Mouse (Mus musculus): Measurements from ENCODE around the gene Col13a1.

Col13a1 gene

DNA sequence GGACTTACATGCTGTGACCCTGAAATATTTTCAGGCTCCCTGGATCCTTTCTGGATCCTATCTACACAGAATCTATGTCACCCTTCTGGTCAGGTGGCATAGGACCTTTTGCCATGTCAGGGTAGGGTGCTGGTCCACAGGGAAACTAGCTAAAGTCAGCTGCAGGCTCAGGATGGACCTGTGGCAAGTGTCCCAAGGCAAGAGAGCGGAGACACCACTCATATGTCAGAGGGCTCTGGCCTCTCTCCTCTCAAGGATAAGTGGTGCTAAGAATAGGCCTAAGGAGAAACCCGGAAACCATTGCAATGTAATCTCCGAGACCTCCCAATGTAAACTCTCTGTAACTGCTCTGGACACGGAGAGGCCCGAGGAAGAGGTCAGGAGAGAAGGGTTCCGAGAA, 80.8 kb downstream of the Col13a1 start:
- CTCF ChIA-PET = no interaction called here

- CTCF ChIA-PET = no interaction called here
These were observed 84.3 kb downstream of the Col13a1 start for GRCm38 (mm10) chr10:61894564-61894963.

DNA sequence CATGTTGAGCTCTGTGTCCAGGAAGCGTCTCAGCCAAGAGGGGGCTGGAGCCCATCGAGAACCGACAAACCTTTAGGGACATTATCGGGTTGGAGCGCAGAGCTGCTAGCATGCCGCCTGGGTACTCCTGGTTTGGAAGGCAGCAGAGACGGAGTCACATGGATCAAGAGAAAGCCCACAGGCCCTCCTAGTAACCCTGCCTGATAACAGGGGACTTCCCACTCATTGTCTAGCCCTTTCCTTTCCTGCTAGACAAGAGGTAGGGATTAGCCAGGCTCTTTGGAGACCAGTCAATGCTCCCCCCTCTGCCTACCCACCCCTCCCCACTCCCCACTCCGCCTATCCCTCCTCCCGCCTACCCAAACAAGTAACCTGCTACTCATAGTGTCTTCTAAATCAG, 87.8 kb downstream of the Col13a1 start:
- CTCF ChIA-PET = no interaction called here

- CTCF ChIA-PET = no interaction called here
These were observed 88.6 kb downstream of the Col13a1 start for GRCm38 (mm10) chr10:61890294-61890693.

GRCm38 (mm10) chr10:61879427-61879826, 99.5 kb downstream of the Col13a1 start:
- CTCF ChIA-PET = no interaction called here

DNA sequence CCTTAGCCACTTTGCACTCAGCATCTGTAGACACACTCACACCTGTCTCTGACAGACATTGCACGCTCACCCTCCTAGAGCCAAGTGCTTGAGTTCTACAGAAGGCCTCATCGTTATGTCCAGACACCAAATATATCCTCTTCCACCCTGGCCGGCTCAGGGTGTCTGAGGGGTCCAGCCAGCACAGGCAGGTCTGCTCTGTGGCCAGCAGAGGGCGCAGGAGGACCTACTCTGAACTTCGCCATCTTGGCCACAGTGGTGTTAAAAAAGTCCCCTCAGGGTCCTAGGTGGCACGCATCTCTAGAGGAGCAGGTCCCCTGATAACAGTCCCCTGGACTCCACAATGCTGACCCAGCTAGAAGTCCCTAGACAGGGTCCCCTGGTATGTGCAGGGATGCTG, 101.1 kb downstream of the Col13a1 start:
- CTCF ChIA-PET = no interaction called here

- CTCF ChIA-PET = no interaction called here
These were observed 109.1 kb downstream of the Col13a1 start for GRCm38 (mm10) chr10:61869796-61870195.

GRCm38 (mm10) chr10:61866045-61866580, 112.8 kb downstream of the Col13a1 start:
- CTCF ChIA-PET = no interaction called here

- CTCF ChIA-PET = no interaction called here
These were observed 119.5 kb downstream of the Col13a1 start for GRCm38 (mm10) chr10:61859451-61859850.

DNA sequence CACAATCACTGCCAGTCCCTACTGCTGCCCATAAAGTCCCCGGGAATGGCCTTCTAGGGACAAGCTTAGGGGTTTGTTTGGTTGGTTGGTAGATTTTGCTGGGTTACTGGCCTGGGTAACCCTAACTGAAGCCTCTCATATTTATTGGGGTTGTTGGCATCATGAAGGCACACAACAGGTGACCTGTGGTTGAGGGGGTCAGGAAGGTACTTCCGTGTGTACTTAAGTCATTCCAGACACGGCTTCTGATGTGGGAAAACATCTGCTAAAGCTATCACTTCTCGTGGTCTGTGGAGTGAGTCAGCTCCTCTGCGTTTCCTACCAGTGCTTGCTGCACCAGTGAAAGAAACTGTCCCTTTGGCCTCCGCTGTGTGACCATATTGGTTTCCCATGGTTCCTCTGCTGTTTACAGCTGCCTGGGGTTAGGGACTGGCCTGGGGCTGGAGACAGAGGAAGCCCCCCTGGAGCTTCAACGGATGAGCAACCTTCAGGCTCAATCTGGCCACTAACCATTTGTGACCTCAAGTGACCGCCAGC, 123.7 kb downstream of the Col13a1 start:
- CTCF ChIA-PET = no interaction called here

GRCm38 (mm10) chr10:61852824-61853223, 126.1 kb downstream of the Col13a1 start:
- CTCF ChIA-PET = no interaction called here

- CTCF ChIA-PET = no interaction called here
These were observed 130.4 kb downstream of the Col13a1 start for GRCm38 (mm10) chr10:61848553-61848952.

DNA sequence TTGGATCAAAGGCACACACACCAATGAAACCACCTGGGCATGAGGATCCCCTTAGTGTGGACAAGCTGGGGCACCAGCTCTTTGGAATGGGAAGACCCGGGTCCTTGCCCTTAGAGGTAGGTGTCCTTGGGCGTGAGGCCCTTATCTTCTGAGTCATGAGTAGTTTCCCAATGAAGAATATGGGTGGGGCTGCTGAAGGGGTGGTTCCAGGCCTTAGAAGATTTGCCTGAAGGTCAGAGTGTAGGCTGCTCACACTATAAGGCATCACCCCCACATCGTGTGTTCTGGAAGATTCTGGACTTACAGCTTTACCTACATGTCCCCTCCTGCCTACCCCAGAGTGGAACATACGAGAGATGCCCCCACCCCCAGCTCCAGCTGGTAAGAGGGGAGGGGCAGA, 133.4 kb downstream of the Col13a1 start:
- CTCF ChIA-PET = no interaction called here

- CTCF ChIA-PET = no interaction called here
These were observed 134.4 kb downstream of the Col13a1 start for GRCm38 (mm10) chr10:61844475-61844874.

DNA sequence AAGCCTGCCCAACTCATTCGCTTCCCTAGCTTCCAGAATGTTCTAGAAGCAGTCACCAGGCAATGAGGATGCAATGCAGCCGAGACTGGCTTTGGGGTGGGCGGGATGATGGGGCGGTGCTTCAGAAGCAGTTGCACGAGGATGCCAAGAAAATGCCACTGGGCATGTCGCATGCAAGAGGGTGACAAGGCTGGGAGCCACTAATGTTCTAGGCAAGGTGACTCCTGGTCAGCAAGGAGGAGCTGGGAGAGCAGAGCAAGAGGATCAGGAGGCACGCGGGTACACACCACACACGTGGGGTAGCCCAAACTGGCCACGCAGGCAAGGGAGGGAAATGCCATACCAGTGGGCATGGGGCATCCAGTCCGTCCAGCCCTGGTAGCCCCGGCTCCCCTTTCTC, 136.6 kb downstream of the Col13a1 start:
- CTCF ChIA-PET = no interaction called here

- CTCF ChIA-PET = no interaction called here
These were observed 139.6 kb downstream of the Col13a1 start for GRCm38 (mm10) chr10:61839326-61839725.

- CTCF ChIA-PET = no interaction called here
These were observed 140.1 kb downstream of the Col13a1 start for GRCm38 (mm10) chr10:61838769-61839168.

- CTCF ChIA-PET = no interaction called here
These were observed 141.6 kb downstream of the Col13a1 start for GRCm38 (mm10) chr10:61837286-61837685.

DNA sequence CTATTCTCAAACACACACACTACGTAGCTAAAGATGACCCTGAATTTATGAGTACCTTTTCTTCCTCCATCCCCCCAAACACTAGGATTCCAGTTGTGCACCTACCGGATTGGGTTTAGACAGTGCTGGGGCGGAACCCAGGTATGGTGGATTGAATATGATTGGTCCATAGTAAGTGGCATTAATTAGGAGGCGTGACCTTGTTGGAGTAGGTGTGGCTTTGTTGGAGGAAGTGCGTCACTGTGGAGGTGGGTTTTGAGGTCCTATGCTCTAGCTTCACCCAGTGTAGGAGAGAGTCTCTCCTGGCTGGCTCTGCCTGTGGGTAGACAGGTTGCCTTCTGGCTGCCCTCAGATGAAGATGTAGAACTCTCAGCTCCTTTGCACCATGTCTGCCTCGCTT, 144.6 kb downstream of the Col13a1 start:
- CTCF ChIA-PET = no interaction called here

GRCm38 (mm10) chr10:61832713-61833112, 146.2 kb downstream of the Col13a1 start:
- CTCF ChIA-PET = no interaction called here

DNA sequence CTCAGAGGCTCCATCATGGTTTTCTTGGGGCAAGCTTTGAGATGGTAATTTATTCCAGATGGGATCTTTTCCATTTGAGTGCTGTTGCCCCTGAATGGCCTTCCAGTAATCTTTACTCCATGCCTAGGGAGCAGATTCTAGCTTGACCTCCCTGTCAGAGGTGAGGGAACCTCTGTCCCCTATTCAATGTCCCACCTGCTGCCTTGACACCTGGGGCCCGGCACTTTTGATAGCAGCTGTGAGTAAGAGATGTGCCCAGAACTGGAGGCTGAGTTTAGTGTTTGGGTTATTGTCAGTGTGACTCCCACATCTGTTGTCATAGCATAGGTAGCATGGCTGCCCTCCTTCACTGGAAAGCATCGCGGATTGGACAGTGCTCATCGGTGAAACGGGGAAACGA, 147.2 kb downstream of the Col13a1 start:
- CTCF ChIA-PET = no interaction called here

- CTCF ChIA-PET = no interaction called here
These were observed 147.7 kb downstream of the Col13a1 start for GRCm38 (mm10) chr10:61831251-61831650.

- CTCF ChIA-PET = no interaction called here
These were observed 148.1 kb downstream of the Col13a1 start for GRCm38 (mm10) chr10:61830817-61831216.

DNA sequence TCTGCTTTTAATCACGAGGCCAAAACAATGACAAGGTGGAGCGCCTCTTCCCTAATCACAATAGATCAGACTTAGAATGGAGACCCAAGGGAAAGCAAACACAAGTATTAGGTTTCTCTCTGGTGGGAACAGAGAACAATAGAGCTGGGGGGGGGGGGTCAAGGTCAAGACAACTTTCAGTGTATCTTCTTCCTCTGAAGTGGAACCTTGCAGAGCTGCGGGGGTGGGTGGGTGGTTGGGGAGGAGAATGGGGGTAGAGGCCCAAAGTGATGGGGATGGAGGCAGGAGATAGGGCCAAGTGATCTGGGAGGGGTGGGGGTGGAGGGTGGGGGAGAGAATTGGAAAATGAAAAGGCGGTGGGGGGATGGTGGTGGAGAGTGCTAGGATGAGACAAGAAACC, 149.9 kb downstream of the Col13a1 start:
- CTCF ChIA-PET = no interaction called here
